17 mouse cellular contexts compared by ENCODE assay signal in genomic region chr1:72913073-72913472, GRCm38 (mm10). TPM values are rescaled to one million over a fixed set of nuclear protein-coding genes. Genes with fewer than 3 reads are reported as not detected.
DNase-seq lines count a peak whose midpoint lies in the region; ATAC-seq and TF ChIP-seq lines count a peak whose summit lies in the region.
"Had no signal": no experiment of that assay in that cellular context is flagged by ENCODE, and none has a peak within 500 bp of the region (broad histone marks: within the 10 kb centered on the region; RNA-seq: fewer than 3 reads in every experiment).

No protein-coding gene starts in this region.

- no peak overlapping the region for H3K27ac ChIP-seq in intestine, embryonic 14.5 days (ENCODE audit: low read depth)
- no peak overlapping the region for H3K27ac ChIP-seq in intestine, postnatal 0 days (ENCODE audit: low read depth, low read length)
- peak overlapping the region; percentile 50 for H3K27ac ChIP-seq in lung, embryonic 16.5 days (ENCODE audit: low read length)
- H3K27ac ChIP-seq in stomach, embryonic 16.5 days (ENCODE audit: low read length), result 0 out of 2 replicates have a peak overlapping the region, but pooled peaks have one; percentile 29
- H3K27ac ChIP-seq: embryonic facial prominence, embryonic 12.5 days; forebrain, embryonic 12.5 days; heart, embryonic 13.5 days; hindbrain, embryonic 13.5 days; layer of hippocampus, adult 2 months; limb, embryonic 15.5 days had no signal

- no peak overlapping the region for H3K4me3 ChIP-seq in intestine, embryonic 14.5 days (ENCODE audit: low read depth, low read length)
- no peak overlapping the region for H3K4me3 ChIP-seq in intestine, postnatal 0 days (ENCODE audit: low read depth, low read length)
- H3K4me3 ChIP-seq in lung, embryonic 16.5 days (ENCODE audit: low read length), result no peak overlapping the region
- H3K4me3 ChIP-seq in stomach, embryonic 16.5 days (replicated peaks; ENCODE audit: low read length), result no peak overlapping the region
- H3K4me3 ChIP-seq: embryonic facial prominence, embryonic 12.5 days; forebrain, embryonic 12.5 days; heart, embryonic 13.5 days; hindbrain, embryonic 13.5 days; layer of hippocampus, adult 2 months; limb, embryonic 15.5 days; megakaryocyte, embryonic 14.5 days had no signal

- DNase-seq in adrenal gland, adult (ENCODE audit: inconsistent age in 2 of 2, low spot score in 1 of 2), result peak; percentile 52 to 78
- no peak for DNase-seq in adrenal gland, postnatal 4 days (ENCODE audit: low spot score in 2 of 2)
- peak; percentile 43 for DNase-seq in intestine, embryonic 14.5 days (ENCODE audit: low spot score)
- no peak for DNase-seq in layer of hippocampus, adult 9-10 months (ENCODE audit: low spot score)
- no peak for DNase-seq in kidney, adult 18-20 months
- DNase-seq: cerebellum, postnatal 36 days had no signal

- H3K27me3 ChIP-seq in intestine, embryonic 14.5 days (replicated peaks; ENCODE audit: control insufficient read depth, insufficient read depth, low read length), result no peaks in the 10 kb centered on the region
- no peaks in the 10 kb centered on the region for H3K27me3 ChIP-seq in intestine, postnatal 0 days (replicated peaks; ENCODE audit: control insufficient read depth, insufficient read depth, low read length)
- H3K27me3 ChIP-seq in lung, embryonic 16.5 days (ENCODE audit: control insufficient read depth, insufficient read depth, low read depth, low read length), result no peaks in the 10 kb centered on the region
- H3K27me3 ChIP-seq in stomach, embryonic 16.5 days (ENCODE audit: control insufficient read depth, insufficient read depth, low read length), result no peaks in the 10 kb centered on the region
- H3K27me3 ChIP-seq: CH12.LX; embryonic facial prominence, embryonic 12.5 days; forebrain, embryonic 12.5 days; heart, embryonic 13.5 days; hindbrain, embryonic 13.5 days; limb, embryonic 15.5 days; megakaryocyte, embryonic 14.5 days had no signal

- H3K36me3 ChIP-seq in intestine, embryonic 14.5 days (ENCODE audit: control insufficient read depth, insufficient read depth, low read length), result no peaks in the 10 kb centered on the region
- no peaks in the 10 kb centered on the region for H3K36me3 ChIP-seq in intestine, postnatal 0 days (ENCODE audit: control insufficient read depth, insufficient read depth)
- no peaks in the 10 kb centered on the region for H3K36me3 ChIP-seq in lung, embryonic 16.5 days (ENCODE audit: control insufficient read depth, insufficient read depth, low read length)
- H3K36me3 ChIP-seq in stomach, embryonic 16.5 days (ENCODE audit: control insufficient read depth, insufficient read depth, low read length), result no peaks in the 10 kb centered on the region
- H3K36me3 ChIP-seq: embryonic facial prominence, embryonic 12.5 days; forebrain, embryonic 12.5 days; heart, embryonic 13.5 days; hindbrain, embryonic 13.5 days; limb, embryonic 15.5 days had no signal

- no peak overlapping the region for H3K9ac ChIP-seq in intestine, embryonic 14.5 days (ENCODE audit: low read length)
- no peak overlapping the region for H3K9ac ChIP-seq in intestine, postnatal 0 days (ENCODE audit: low read depth, low read length)
- no peak overlapping the region for H3K9ac ChIP-seq in lung, embryonic 16.5 days (ENCODE audit: low read length)
- H3K9ac ChIP-seq in stomach, embryonic 16.5 days (ENCODE audit: low read length), result no peak overlapping the region
- H3K9ac ChIP-seq: embryonic facial prominence, embryonic 12.5 days; forebrain, embryonic 12.5 days; heart, embryonic 13.5 days; hindbrain, embryonic 13.5 days; limb, embryonic 15.5 days had no signal

- H3K4me2 ChIP-seq in intestine, embryonic 14.5 days (ENCODE audit: low read length), result no peak overlapping the region
- no peak overlapping the region for H3K4me2 ChIP-seq in intestine, postnatal 0 days (replicated peaks; ENCODE audit: low read depth)
- no peak overlapping the region for H3K4me2 ChIP-seq in lung, embryonic 16.5 days (ENCODE audit: low read depth, low read length)
- no peak overlapping the region for H3K4me2 ChIP-seq in stomach, embryonic 16.5 days (ENCODE audit: low read depth, low read length)
- H3K4me2 ChIP-seq: embryonic facial prominence, embryonic 12.5 days; forebrain, embryonic 12.5 days; heart, embryonic 13.5 days; hindbrain, embryonic 13.5 days; limb, embryonic 15.5 days had no signal

- H3K4me1 ChIP-seq in intestine, embryonic 14.5 days (replicated peaks; ENCODE audit: control insufficient read depth, insufficient read depth, low read length), result peaks cover 6% of the 10 kb centered on the region; the same call in 1 of the 2 replicates
- H3K4me1 ChIP-seq in intestine, postnatal 0 days (replicated peaks; ENCODE audit: control insufficient read depth, insufficient read depth, low read length), result 0 out of 2 replicates have a peak, but pooled peaks cover 4% of the 10 kb centered on the region
- H3K4me1 ChIP-seq in lung, embryonic 16.5 days (replicated peaks; ENCODE audit: control insufficient read depth, insufficient read depth, low read length), result peaks cover 24% of the 10 kb centered on the region
- peaks cover 25% of the 10 kb centered on the region for H3K4me1 ChIP-seq in stomach, embryonic 16.5 days (ENCODE audit: control insufficient read depth, insufficient read depth, low read length)
- H3K4me1 ChIP-seq: embryonic facial prominence, embryonic 12.5 days; forebrain, embryonic 12.5 days; hindbrain, embryonic 13.5 days; limb, embryonic 15.5 days; megakaryocyte, embryonic 14.5 days had no signal

- ATAC-seq in intestine, embryonic 14.5 days (replicated peaks; ENCODE audit: low FRiP score, low TSS enrichment, low read depth), result no peak
- no peak for ATAC-seq in intestine, postnatal 0 days
- peak; percentile 76 for ATAC-seq in lung, embryonic 16.5 days (ENCODE audit: low read depth)
- ATAC-seq in stomach, embryonic 16.5 days (ENCODE audit: insufficient read depth, low FRiP score), result peak; percentile 35; the same call in 1 of the 2 replicates

- TF ChIP-seq CTCF in intestine, postnatal 0 days (IDR thresholded peaks at IDR 0.05; ENCODE audit: low read depth), result no peak

- no peaks in the 10 kb centered on the region for H3K9me3 ChIP-seq in intestine, embryonic 14.5 days (ENCODE audit: control insufficient read depth, low read length)
- H3K9me3 ChIP-seq in intestine, postnatal 0 days (ENCODE audit: control insufficient read depth), result no peaks in the 10 kb centered on the region
- H3K9me3 ChIP-seq in lung, embryonic 16.5 days (ENCODE audit: control insufficient read depth, low read length), result no peaks in the 10 kb centered on the region
- no peaks in the 10 kb centered on the region for H3K9me3 ChIP-seq in stomach, embryonic 16.5 days (replicated peaks; ENCODE audit: control insufficient read depth, low read length)
- H3K9me3 ChIP-seq: forebrain, embryonic 12.5 days; heart, embryonic 13.5 days; hindbrain, embryonic 13.5 days; limb, embryonic 15.5 days; megakaryocyte, embryonic 14.5 days had no signal

- 84% methylated on average over 5 of the region's 5 CpGs for WGBS in intestine, embryonic 14.5 days
- WGBS in intestine, postnatal 0 days, result 53% methylated on average over 5 of the region's 5 CpGs
- 55% methylated on average over 5 of the region's 5 CpGs for WGBS in lung, embryonic 16.5 days
- WGBS in stomach, embryonic 16.5 days, result 65% methylated on average over 5 of the region's 5 CpGs

RNA-seq across cellular contexts. Expression of gene Igfbp5, which starts 38.4 kb away (rescaled TPM):
- total RNA-seq in adrenal gland, postnatal 4 days (2021), result 100 to 1,000 TPM; 111 to 142 TPM
- 46.2 and 53.1 TPM in 2 replicates for polyA plus RNA-seq in intestine, embryonic 14.5 days (2014; fragmentation: Nextera tagmentation; extraction: Ambion mirVana)
- 14.3 and 14.6 TPM in 2 replicates for polyA plus RNA-seq in intestine, postnatal 0 days (2015; fragmentation: Nextera tagmentation; extraction: Ambion mirVana)
- polyA plus RNA-seq in lung, embryonic 16.5 days (2015; fragmentation: Nextera tagmentation; extraction: Ambion mirVana), result 58.7 and 72.4 TPM in 2 replicates
- polyA plus RNA-seq in stomach, embryonic 16.5 days (2015; fragmentation: Nextera tagmentation; extraction: Ambion mirVana), result 122 and 123 TPM in 2 replicates

Comparison
In these comparisons a context has a peak if more than half of its experiments do, and no peak if none do; other contexts are left out.
1. DNase-seq: peak in adrenal gland, adult (2 of 2) and intestine, embryonic 14.5 days (single experiment); none in adrenal gland, postnatal 4 days (0 of 2), layer of hippocampus, adult 9-10 months (single experiment) and kidney, adult 18-20 months (single experiment).
2. ATAC-seq: peak in lung, embryonic 16.5 days (single experiment) and stomach, embryonic 16.5 days (single experiment); none in intestine, embryonic 14.5 days (single experiment) and intestine, postnatal 0 days (single experiment).
3. H3K27ac ChIP-seq: peak in lung, embryonic 16.5 days (single experiment) and stomach, embryonic 16.5 days (single experiment); none in intestine, embryonic 14.5 days (single experiment) and intestine, postnatal 0 days (single experiment).